Mouse (Mus musculus) embryonic stem cell, embryonic (primary cell): ENCODE measurements around the gene Ttll8.

ENCODE experiments used
- CTCF ChIA-PET, 4 experiments: fragments of 300-600 bp in 2 of 4; fragments of 350-600 bp in 2 of 4; sonication (Branson Sonifier 250); formaldehyde crosslinking; loops; one replicate each; lab custom pipeline; 2022; ENCODE audit warnings: inconsistent platforms in 2 of 4; lab: Charles Lee
- POLR2A ChIA-PET, 4 experiments: fragments of 300-600 bp in 2 of 4; fragments of 350-600 bp in 2 of 4; sonication (Branson Sonifier 250); formaldehyde crosslinking; loops; one replicate each; lab custom pipeline; 2022; ENCODE audit warnings: antibody characterized with exemption in 4 of 4, inconsistent platforms in 1 of 4; lab: Charles Lee

Gene Ttll8

GRCm38 (mm10) chr15:88877021-88877400, 77.2 kb downstream of the Ttll8 start:
- ChIA-PET CTCF (interaction anchor here (0.5 to 3.6 kb wide), 81 partner anchors 9 to 375 kb away, joined by 3 to 51 read pairs (median 5); partner anchors contain the start of genes Pim3 (in 4 of the 4), Alg12 (in 1 of the 4) and Creld2 (in 1 of the 4)), POLR2A (interaction anchor here (0.6 to 4.3 kb wide), 52 partner anchors 8 to 497 kb away, joined by 3 to 140 read pairs (median 6); partner anchors contain the start of genes Pim3 (in 3 of the 4), Alg12 (in 1 of the 4), Creld2 (in 1 of the 4) and Selenoo (in 1 of the 4))

DNA sequence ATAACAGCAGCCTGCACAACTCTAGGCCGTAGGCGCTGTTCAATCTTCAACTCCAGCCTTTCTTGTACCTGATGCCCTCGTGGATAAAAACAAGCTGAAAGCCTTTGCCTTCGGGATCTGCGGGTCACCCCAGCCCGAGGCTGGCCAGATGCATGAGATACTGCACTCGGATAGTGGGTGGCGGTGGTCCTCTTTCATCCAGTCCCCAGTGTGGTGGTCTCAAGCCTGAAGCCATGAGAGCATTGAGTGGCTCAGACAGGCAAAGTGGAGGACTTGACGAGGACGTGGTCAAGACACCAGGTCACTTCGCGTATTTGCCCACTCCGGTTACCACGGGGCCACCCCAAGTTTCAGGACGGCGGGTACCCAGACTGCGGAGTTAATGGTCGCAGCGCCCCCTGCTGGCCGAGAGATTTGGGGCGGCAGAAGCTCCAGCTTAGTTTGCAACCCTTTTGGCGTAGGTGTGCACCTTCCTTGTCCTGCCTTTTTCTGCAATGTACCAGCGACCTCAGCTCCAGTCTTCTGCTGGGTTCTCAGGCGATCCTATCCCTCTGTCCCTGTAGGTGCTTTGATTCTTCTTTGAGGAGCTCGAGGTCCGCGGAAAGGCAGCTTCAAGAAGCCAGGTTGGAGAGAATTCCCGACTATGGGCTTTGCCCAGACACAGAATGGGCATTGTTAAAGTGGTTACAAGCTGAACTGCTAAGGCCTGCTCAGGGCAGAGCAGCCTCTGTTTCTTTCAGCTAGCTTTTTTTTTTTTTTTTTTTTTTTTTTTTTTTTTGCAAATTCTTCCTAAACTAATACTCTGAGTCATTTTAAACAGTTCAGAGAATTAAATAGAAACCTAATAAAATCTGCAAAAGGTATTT, 77.8 kb downstream of the Ttll8 start:
- CTCF ChIA-PET = interaction anchor here (0.5 to 3.6 kb wide), 86 partner anchors 8 to 439 kb away, joined by 3 to 51 read pairs (median 5); partner anchors contain the start of genes Pim3 (in 4 of the 4), Alg12 (in 1 of the 4), Creld2 (in 1 of the 4) and Panx2 (in 1 of the 4)
- POLR2A ChIA-PET = interaction anchor here (0.5 to 4.3 kb wide), 63 partner anchors 8 to 498 kb away, joined by 3 to 140 read pairs (median 5); partner anchors contain the start of genes Pim3 (in 3 of the 4), Alg12 (in 2 of the 4), Creld2 (in 2 of the 4) and Selenoo (in 1 of the 4)

GRCm38 (mm10) chr15:88875625-88876081, 78.6 kb downstream of the Ttll8 start:
- ChIA-PET CTCF (interaction anchor here (0.7 to 3.6 kb wide), 43 partner anchors 8 to 439 kb away, joined by 3 to 51 read pairs (median 9); partner anchors contain the start of genes Pim3 (in 2 of the 4), Alg12 (in 1 of the 4), Creld2 (in 1 of the 4) and Sbf1 (in 1 of the 4)), POLR2A (interaction anchor here (0.6 to 4.3 kb wide), 36 partner anchors 9 to 167 kb away, joined by 3 to 140 read pairs (median 7); partner anchors contain the start of genes Alg12 (in 2 of the 4), Creld2 (in 2 of the 4) and Pim3 (in 2 of the 4))

GRCm38 (mm10) chr15:88874477-88874876, 79.7 kb downstream of the Ttll8 start:
- ChIA-PET CTCF (interaction anchor here (0.7 to 3.6 kb wide), 6 partner anchors 9 to 568 kb away, joined by 3 to 43 read pairs (median 4); partner anchors contain the start of gene Pim3 (in 1 of the 4)), POLR2A (interaction anchor here in 3 of 4 experiments (0.7 to 14.2 kb wide), 10 partner anchors 8 to 169 kb away, joined by 3 to 252 read pairs (median 12); partner anchors contain the start of gene Pim3 (in 2 of the 3))

DNA sequence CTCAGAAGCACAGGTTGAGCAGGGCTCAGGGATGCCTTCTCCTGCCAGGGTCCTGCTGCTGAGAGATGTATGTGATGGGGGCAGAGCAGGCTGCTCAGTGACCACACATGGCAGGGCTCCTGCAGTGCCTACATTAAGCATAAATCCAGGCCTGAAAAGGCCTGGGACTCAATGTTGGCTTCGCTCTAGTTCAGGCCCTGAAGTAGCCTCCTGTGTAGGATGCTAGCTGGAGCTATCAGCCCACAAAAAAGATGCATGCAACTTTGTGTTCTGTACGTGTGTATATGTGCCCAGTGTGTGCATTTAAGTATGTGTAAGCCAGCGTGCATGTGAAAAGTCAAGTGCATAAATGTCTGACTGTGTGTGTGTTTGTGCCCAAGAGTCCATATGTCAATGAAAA, 80.2 kb downstream of the Ttll8 start:
- POLR2A ChIA-PET = interaction anchor here in 3 of 4 experiments (0.6 to 14.2 kb wide), 13 partner anchors 10 to 50 kb away, joined by 3 to 252 read pairs (median 7); partner anchors contain the start of gene Pim3 (in 1 of the 3)
- CTCF ChIA-PET = interaction anchor here in 3 of 4 experiments (0.7 to 3.3 kb wide), 6 partner anchors 8 to 47 kb away, joined by 3 to 29 read pairs (median 4); no protein-coding TSS in a partner anchor

DNA sequence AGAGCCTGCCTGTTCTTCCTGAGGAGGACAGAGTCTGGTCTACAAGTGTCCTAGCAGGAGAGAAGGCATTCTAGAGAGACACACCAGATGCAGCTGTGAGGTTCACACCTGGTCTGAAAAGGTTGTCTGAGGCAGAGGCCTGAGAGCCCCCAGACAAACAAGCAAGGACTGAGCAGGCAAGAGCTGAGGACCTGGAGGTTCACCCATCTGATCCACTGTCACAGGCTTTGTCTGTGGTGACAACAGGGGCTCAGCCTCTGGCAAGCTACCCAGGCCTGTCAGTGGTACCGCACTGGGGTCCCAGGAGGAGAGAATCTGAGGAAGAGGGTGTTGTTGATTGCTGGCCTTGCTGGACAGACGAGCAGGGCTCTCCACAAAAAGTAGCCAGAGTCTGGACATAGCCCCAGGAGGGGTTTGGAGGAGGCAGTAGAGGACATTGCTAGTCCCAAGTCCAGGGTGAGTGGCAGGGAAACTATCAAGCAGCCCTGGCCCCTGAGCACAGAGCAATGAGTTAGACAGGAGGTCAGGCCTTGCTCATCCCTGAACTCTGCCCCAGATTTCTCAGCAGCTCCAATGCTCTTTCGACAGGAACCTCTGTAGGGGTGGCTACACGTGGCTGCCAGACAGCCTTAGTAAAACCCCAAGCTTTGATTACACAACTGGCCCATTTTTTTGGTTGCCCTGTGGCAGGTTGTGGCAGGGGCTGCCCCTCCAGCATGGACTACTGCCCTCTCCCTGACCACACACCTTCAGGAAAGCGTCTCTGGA, 83.6 kb downstream of the Ttll8 start:
- POLR2A ChIA-PET = interaction anchor here (0.6 to 14.2 kb wide), 14 partner anchors 9 to 161 kb away, joined by 3 to 252 read pairs (median 8); partner anchors contain the start of gene Pim3 (in 2 of the 4)
- CTCF ChIA-PET = no interaction called here

GRCm38 (mm10) chr15:88868024-88868742, 86.0 kb downstream of the Ttll8 start:
- ChIA-PET CTCF (interaction anchor here (0.6 to 5.3 kb wide), 16 partner anchors 8 to 609 kb away, joined by 3 to 36 read pairs (median 5); partner anchors contain the start of gene Arsa (in 1 of the 4)), POLR2A (interaction anchor here (0.6 to 14.2 kb wide), 67 partner anchors 8 to 339 kb away, joined by 3 to 252 read pairs (median 7); partner anchors contain the start of genes Alg12 (in 2 of the 4), Tubgcp6 (in 2 of the 4), Creld2 (in 1 of the 4) and Hdac10 (in 1 of the 4))

- CTCF ChIA-PET = interaction anchor here (0.6 to 5.3 kb wide), 18 partner anchors 9 to 610 kb away, joined by 3 to 36 read pairs (median 5); partner anchors contain the start of gene Arsa (in 1 of the 4)
- POLR2A ChIA-PET = interaction anchor here (0.6 to 14.2 kb wide), 84 partner anchors 9 to 340 kb away, joined by 3 to 252 read pairs (median 5); partner anchors contain the start of genes Alg12 (in 3 of the 4), Creld2 (in 2 of the 4), Tubgcp6 (in 2 of the 4) and Hdac10 (in 1 of the 4)
These were observed 86.7 kb downstream of the Ttll8 start for GRCm38 (mm10) chr15:88867368-88868023.

DNA sequence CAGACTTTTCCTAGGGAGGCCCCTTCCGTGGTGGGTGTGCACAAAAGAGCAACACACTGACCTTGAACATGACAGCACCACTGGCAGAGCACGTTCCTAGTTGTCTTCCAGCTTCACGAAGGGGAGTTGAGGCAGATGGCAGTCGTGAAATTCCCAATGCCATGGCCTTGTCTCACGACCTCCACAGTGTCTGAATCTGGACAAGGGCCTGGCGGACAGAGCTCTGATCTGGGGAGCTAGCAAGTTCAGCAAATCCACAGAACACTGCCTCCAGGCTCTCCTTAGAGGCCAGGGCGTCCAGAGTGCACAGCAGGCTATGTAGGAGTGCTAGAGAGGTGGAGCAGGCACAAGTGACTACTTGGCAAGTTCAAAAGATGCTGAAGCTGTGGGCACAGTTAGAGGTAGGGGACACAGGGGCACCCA, 87.3 kb downstream of the Ttll8 start:
- ChIA-PET POLR2A (interaction anchor here (0.7 to 14.2 kb wide), 73 partner anchors 9 to 343 kb away, joined by 3 to 252 read pairs (median 5); partner anchors contain the start of genes Alg12 (in 3 of the 4), Creld2 (in 2 of the 4), Tubgcp6 (in 2 of the 4) and Hdac10 (in 1 of the 4)), CTCF (interaction anchor here (0.6 to 5.3 kb wide), 13 partner anchors 9 to 256 kb away, joined by 3 to 36 read pairs (median 6); partner anchors contain the start of gene Tubgcp6 (in 1 of the 4))

- POLR2A ChIA-PET = interaction anchor here (0.5 to 14.2 kb wide), 70 partner anchors 10 to 397 kb away, joined by 3 to 252 read pairs (median 6); partner anchors contain the start of genes Alg12 (in 2 of the 4), Creld2 (in 2 of the 4), Zbed4 (in 2 of the 4) and Tubgcp6 (in 1 of the 4)
- CTCF ChIA-PET = interaction anchor here (0.6 to 5.3 kb wide), 17 partner anchors 9 to 508 kb away, joined by 3 to 36 read pairs (median 4); partner anchors contain the start of gene Tubgcp6 (in 1 of the 4)
These were observed 88.1 kb downstream of the Ttll8 start for GRCm38 (mm10) chr15:88865888-88866695.

- CTCF ChIA-PET = interaction anchor here in 2 of 4 experiments (1.2 to 5.3 kb wide), 7 partner anchors 11 to 56 kb away, joined by 3 to 33 read pairs (median 10); no protein-coding TSS in a partner anchor
- POLR2A ChIA-PET = interaction anchor here in 3 of 4 experiments (0.6 to 14.2 kb wide), 47 partner anchors 8 to 450 kb away, joined by 3 to 252 read pairs (median 20); partner anchors contain the start of genes Dennd6b (in 1 of the 3), Sbf1 (in 1 of the 3) and Zbed4 (in 1 of the 3)
These were observed 89.2 kb downstream of the Ttll8 start for GRCm38 (mm10) chr15:88865061-88865460.

- POLR2A ChIA-PET = interaction anchor here (0.5 to 14.2 kb wide), 81 partner anchors 8 to 1110 kb away, joined by 3 to 252 read pairs (median 6); partner anchors contain the start of genes Alg12 (in 2 of the 4), Creld2 (in 2 of the 4), Zbed4 (in 2 of the 4) and Chkb (in 1 of the 4)
- CTCF ChIA-PET = interaction anchor here (0.6 to 5.3 kb wide), 21 partner anchors 8 to 347 kb away, joined by 3 to 33 read pairs (median 4); partner anchors contain the start of gene Ppp6r2 (in 1 of the 4)
These were observed 89.8 kb downstream of the Ttll8 start for GRCm38 (mm10) chr15:88864270-88865030.

- POLR2A ChIA-PET = interaction anchor here (0.5 to 14.2 kb wide), 76 partner anchors 9 to 1110 kb away, joined by 3 to 252 read pairs (median 6); partner anchors contain the start of genes Alg12 (in 2 of the 4), Creld2 (in 2 of the 4), Zbed4 (in 2 of the 4) and Chkb (in 1 of the 4)
- CTCF ChIA-PET = interaction anchor here (0.6 to 5.3 kb wide), 21 partner anchors 8 to 347 kb away, joined by 3 to 33 read pairs (median 4); partner anchors contain the start of gene Ppp6r2 (in 1 of the 4)
These were observed 90.5 kb downstream of the Ttll8 start for GRCm38 (mm10) chr15:88863695-88864231.
